Mouse (Mus musculus): ENCODE results near the gene Cnr1.

The Cnr1 gene

DNA sequence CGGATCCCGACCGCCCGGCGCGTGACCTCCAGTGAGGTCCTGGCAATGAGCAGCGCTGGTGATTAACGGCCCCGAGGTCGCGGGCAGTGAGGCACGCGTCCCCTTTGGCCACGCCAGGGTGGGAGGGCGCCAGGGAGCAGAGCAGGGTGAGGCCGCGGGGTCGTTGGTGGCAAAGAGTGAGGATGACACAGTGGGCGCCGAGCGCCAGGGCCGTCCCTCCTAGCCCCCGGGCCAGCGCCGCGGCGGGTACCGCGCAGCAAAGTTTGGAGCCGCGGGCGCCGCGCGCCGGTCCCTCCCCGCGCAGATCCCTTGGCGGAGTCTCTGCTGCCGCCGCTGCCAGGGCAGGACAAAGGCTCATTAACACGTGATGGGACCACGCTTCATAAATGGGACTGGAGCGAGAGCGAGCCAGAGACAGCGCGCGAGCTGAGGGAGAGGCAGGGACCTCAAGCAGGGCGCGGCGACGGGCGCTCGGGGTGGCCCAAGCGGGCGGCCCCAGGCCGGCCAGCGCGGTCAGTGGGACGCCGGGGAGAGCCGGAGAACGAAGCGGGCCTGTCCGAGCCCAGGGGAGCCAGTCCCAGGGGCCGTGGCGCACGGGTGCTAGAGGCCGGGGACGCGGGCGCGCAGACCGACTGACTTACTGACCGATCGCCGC, at the start of gene Cnr1:
Gene Cnr1, plus strand, starts transcription at position 360 of the 655 bp plus-strand sequence.
- DNase-seq (ENCODE audit: low spot score) = peak; percentile 51

DNA sequence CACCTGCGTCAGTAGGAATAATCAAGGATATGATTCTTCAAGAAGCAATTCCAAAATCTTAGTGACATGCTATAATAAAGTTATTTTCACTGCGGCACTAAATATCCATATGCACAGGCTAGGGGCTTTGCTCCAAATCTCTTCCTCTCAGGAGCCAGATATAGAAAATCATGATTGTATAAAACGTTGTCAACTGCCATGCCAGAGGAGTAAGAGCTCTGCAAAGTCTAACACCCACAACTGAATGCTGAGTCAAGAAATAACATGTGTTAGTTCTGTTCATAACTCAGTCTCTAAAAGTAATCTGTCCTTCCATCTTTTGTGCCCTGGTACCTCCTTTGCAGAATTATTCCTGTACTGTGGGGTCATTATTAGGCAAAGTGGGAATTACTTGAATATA, 44.4 kb upstream of the Cnr1 start:
- DNase-seq (ENCODE audit: low spot score) = no peak

DNA sequence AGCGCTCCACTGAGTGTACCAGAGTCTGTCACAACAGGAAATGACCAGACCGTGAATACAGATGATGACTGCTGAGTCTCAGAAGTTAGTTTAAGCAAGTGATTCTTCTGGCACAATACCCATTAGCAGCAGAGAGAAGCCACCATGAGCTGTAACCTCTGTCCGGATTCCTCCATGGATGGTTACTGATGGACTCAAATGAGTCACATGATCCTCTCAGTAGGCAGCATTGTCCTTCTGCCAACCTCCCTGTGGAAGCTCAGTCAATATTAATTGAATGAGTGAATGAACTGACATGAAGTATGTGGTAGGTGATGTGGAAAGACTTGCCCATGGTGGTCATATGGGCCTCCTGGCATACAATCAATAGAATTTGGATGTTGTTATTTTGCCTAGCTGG, 38.4 kb upstream of the Cnr1 start:
- no peak for DNase-seq (ENCODE audit: low spot score)

DNA sequence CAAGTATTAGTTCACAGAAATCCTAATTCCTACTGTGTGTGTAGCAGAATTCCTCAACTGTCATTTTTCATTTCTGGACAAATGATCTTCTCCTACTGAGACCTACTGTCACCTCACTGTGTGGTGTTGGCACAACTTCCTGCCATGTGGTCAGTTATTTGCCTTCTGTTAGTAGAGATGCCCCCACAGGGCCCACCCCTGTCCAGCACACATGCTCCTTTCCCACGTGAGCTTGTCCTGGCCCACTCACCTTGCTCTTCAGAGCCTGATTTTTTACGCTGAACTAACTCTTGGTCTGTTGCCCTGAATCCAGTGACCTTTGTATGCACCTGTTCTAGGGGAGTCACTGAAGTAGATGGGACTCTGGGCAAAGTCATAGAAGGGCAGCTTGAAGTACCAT, 34.4 kb upstream of the Cnr1 start:
- no peak for DNase-seq (ENCODE audit: low spot score)

DNA sequence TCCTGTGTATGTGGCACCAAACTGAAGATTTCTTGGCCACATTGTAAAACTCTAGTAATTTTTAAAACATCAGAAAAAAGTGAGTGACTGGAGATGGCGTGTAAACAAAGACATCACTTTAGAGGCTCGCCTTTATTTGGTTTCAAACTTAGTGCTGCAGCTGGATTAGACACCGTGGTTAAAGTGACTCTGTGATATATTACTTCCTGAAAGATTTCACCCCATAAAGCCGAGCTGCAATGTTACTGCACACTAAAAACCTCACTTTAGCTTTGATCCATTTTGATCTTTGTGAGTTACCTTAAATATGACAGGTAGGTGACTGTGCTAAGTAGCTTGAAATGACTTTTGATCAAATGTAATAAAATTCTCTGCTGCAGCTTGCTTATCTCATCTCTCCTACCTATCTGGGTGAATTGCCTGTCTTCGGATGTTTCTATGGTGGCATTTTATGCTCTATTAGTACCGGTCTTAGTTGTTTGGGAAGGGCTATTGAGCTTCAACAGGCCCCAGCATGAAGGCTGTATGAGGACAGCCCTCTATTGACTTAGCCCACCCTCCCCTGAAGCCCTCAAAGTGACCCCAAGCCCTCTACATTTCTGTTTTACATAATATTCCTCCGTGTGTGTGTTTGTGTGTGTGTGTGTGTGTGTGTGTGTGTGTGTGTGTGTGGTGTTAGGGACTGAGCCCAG, 32.1 kb upstream of the Cnr1 start:
- DNase-seq (ENCODE audit: low spot score) = no peak

DNA sequence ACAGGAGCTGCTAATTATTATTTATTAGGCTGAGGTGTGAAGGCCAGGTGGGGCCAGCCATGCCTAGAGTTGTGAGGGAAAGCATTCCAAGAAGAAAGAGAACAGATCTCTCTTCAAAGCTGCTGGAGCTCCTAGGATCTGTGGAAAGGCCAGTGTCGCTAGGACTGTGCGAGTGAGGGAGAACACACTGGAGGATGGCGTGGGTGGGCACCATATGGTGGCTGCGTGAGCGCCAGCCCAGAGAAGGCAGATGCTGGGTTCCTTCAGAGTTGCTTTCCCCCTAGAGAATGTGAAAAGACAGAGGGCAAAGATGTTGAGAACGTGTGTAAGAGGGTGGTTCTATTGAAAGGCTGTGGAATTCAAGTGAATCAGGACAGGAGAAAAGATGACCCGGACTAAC, 30.6 kb upstream of the Cnr1 start:
- DNase-seq (ENCODE audit: low spot score) = no peak

DNA sequence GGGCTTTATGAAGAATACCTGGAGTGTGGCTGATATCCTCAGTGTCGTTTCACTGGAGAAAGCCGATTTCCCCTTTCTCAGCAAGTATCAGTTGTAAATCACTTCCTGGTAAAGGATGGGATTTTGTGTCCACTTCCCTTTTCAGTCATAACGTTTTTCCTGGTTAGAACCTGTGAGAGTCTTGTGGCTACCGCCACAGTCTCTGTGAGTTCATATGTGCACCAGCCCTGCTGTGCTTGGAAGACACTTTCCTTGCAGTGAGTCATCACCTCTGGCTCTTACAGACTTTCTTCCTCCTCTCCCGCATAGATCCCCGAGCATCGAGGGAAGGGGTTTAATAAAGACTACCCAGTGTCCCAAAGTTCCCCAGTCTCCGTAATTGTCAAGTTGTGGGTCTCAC, 29.3 kb upstream of the Cnr1 start:
- no peak for DNase-seq (ENCODE audit: low spot score)

DNA sequence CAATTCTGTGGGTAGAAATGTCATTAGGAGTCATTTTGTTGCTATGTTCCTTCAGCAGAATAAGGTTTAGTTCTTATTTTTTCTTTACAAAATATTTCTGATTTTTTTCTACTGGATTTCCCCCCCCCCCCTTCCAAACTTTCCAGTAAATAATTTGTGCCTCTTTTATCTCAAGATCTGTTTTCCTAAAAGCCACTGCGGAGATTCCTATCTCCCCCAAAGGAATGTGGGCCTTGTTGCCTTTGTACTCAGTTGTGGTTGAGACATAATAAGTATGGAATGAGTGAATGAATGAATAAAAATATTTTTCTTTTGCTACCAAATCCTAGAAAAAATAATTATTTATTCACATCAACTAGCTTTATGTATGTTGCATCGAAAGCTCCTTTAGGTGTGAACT, 28.9 kb upstream of the Cnr1 start:
- DNase-seq (ENCODE audit: low spot score) = no peak

DNA sequence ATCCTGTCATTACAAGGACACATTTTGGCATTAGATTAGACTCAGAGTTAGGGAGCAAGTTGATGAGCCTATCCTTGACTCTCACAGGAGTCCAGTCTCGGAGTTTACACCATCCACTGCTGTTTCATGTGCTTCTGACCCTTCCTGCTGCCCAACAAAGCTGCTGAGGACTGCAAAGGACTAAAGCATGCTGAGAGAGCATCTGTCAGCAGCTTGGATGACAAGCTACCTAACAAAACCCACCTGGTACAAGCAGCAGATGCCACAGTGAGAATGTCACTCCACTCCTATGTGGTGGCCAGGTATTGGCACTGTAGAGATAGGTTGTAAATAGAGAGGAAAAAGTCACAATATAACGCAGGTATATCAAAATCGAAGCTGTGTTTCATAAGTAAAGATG, 22.7 kb upstream of the Cnr1 start:
- DNase-seq (ENCODE audit: low spot score) = no peak

DNA sequence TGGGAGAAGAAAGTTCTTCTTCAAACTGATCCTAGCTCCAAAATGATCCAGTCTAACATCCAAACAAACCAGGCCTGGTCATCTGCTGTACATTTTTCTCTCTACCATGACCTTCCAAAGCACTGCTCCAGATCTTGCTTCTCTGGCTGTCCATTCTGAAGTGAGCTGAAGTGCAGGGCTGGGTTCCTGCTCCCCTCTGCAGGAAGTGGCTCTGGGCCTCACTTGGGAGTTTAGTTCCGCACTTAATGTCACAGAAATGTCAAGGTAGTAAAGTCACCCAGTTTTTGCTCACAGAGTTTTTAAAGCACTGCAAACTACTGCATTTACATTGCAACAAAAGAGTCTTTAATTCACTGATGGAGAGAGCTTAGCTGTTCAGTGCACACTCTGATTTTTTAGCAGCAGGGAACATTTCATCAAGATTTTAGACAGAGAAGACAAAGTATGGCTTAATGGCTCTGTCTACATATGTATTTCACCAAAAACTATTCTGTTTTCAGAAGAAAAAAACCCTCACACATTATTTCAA, 20.5 kb upstream of the Cnr1 start:
- no peak for DNase-seq (ENCODE audit: low spot score)

DNA sequence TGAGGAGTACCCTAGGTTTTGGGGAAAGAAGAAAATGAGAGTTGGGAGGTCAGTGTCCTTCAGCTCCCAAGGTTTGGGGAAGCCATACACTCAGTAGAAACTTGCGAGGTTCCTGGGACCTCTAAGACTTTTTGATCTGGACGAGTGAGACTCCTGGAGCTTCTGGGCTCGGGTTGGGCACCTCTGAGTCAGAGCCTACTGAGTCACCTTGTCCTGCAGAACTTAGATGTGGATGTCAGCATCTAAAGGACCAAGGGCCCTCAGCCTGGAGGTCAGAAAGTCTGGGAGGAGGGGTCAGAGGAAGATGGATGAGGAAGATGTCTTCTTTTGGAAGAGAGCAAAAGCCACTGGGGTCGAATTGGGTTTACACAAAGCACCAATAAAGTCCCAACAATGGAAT, 19.6 kb upstream of the Cnr1 start:
- no peak for DNase-seq (ENCODE audit: low spot score)

DNA sequence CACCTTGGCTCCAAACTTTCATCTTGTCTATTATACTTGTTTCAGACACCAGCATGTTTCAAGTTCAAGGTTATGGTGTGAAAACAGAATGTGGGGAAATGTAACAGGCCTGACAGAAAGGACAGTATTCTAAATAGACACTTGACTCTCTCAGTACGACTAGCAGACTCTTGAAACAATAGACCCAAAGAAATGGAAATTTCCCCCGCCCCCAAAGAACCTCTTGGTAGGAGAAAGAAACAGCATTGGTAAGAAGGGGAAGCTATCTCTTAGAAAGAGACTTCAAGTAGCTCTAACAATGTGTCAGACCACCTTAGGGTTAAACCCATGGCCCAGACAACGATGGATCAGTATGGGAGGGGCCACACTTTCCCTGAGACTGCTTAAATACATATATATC, 15.6 kb upstream of the Cnr1 start:
- no peak for DNase-seq (ENCODE audit: low spot score)

DNA sequence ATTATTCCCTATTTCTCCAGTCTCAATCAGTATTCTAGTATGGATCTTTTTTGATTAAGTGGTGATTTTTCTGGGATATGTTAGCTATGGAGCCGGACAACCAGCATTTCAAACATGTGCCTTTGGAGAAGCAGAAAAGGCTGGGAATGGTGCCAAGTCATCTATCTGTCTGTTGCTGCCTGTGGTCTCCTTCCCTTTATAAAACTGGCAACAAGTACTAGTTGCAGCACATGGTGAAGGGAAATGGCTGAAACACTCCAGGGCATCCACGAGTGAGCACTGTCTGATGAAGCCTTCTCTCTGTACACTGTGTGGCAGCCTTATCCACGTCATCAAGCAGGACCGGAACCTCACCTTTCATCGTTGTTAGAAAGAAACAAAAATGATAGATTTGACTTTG, 8.7 kb upstream of the Cnr1 start:
- no peak for DNase-seq (ENCODE audit: low spot score)

DNA sequence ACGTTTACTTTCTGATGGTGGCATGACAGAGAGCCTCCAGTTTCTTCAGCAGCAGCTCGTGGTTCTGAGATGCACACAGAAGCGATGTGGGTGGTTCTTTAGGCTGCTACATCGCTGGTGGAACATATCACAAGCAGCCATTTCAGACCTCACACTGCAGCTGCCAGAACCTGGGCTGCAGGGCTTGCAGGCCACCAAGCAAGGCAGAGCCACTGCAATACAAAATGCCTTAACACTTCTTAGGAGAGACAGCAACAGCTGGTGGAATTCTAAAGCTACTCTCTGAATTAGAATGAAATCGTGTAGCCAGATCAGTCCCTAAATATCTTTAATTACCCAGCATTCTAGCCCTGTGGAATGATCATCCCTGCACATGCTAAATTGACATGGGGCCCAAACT, 3.6 kb upstream of the Cnr1 start:
- DNase-seq (ENCODE audit: low spot score) = no peak

DNA sequence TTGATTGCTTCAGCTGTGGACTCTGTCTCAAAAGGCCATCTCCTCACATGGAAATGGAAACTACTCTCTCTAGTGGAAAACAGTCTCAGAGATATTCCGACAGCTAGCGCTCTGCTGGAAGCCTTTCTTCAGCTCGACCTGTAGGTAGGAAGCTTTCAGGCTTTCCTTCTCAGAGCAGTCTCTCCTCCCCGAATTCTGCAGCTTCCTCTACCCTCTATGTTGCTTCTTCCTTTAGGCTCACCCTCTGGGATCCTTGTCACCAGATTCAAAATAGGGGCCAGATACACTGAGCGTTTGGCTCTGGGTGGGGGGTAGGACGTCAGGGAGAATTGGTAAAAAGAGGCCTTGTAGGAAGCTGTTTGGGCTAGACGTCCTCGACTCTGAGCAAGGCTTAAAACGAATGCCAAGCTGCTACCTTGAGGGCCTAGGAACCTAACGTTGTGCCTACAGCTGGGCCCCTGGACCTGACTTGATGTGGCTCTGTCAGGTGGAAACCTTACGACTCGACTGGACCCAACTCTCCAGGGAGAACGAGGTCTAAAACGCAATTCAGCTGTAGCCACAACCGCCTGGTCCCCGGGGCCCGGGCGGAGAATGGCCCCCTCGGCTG, 1.1 kb upstream of the Cnr1 start:
- DNase-seq (ENCODE audit: low spot score) = no peak

DNA sequence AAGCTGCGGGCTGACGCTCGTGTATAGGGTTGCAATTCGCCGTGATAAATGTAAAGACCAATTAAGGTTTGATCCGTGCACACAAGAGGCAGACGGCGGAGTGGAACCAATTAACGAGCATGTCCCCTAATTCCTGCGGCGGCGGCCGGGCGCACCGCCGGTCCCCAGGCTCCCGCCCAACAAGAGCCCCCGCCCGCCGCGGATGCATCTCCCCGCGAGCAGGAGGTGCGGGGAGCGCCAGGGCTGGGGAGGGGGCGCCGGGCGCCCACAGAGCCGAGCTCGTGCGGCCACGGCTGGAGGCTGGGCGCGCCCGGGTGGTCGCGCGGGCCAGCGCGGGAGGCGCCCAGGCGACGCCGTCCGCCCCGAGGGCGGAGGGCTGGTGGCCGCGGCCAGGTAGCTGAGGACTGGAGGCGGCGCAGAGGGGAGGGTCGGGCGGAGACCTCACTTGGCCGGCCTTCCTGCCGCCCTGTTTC, 596 bp upstream of the Cnr1 start:
- no peak for DNase-seq (ENCODE audit: low spot score)

DNA sequence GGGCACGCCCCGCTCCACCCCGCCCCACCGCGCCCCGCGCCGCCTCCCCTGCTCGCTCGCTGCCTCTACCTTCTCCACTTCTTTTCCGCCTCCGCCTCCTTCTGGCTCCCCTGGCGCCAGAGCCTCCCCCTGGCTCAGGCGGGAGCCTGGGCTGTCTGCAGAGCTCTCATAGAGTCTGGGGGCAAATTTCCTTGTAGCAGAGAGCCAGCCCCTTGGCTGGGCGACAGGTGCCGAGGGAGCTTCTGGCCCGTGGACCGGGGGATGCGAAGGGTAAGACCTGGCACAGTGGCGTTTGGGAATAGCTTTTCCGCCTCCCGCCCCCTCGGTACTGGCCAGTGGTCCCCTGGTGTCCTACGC, 474 bp downstream of the Cnr1 start:
- DNase-seq (ENCODE audit: low spot score) = peak; percentile 8

DNA sequence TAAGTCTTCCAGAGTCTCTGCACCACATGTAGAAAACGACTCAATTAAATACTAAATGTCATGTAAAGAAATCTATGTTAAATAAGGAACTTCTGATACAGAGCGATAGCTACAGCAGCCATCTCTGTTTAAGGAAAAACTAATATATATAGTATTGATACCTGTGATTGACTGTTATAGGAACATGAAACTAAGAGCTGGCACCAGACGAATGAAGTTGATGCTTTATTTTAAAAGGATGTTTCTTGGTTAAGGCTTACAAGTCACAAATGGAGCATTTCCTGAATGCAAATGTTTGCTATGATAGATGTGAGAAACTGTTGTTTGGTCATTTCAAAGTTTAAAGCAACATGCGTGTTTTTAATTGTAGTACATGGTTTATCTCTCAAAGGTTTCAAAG, 1.1 kb downstream of the Cnr1 start:
- DNase-seq (ENCODE audit: low spot score) = no peak

DNA sequence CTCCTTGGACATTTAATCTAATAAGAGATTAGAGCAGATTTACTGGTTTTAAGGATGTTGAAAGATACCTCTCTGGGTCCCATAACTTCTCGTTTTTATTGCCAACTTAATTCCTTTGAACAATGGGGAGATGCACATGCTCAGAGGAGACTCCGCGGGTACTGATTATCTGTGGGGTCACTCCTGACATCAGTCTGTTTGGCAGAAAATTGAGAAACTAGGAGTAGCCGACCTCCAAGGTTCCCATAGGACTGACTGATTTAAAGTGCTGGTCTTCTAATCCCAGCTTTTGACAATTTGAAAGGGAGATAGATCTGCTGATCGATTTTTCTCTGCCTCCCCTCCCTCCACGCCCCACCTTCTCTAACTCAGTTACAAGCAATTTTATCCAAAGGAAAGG, 1.6 kb downstream of the Cnr1 start:
- no peak for DNase-seq (ENCODE audit: low spot score)

DNA sequence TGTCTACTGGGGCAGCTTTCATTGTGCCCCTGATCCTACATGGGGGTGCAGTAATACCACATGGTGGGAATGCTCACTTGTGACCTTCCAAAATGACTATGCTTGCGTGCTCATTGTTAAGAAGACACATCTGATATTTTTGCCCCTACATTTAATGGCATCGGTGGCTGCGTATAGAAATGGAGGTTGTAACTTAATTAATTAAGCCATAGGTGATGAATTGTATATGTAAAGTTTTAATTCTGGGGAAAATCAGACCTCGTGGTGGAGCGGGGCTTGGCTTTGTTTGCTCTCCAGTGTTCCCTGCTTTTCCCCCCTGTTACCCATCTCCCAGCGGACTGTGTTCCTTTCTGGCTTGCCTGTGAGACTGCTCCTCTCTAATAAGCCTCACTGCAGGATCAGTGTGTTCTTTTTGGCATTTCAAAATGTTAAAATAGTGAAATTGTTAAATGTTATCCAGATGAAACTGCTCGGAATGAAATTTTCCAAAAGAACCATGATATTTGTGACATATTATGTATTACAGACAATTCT, 2.4 kb downstream of the Cnr1 start:
- no peak for DNase-seq (ENCODE audit: low spot score)

DNA sequence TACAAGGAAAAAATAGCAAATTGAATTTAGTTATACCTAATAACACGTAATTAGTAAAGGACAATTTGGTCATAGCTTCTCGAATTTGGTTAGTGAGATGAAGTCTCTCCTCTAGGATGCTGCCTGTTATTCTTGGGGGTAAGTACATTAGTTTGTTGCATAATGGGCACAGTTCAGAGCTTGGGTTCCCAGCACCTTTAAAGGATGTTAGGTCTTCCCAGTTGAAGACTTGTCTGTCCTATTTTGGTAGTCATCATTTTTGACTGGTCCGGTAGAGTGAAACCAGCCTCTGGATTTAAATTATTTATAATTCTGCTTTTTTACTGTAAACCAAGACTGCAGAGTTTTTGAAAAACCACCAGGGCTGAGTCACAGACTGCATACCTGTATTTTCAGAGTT, 3.3 kb downstream of the Cnr1 start:
- no peak for DNase-seq (ENCODE audit: low spot score)

DNA sequence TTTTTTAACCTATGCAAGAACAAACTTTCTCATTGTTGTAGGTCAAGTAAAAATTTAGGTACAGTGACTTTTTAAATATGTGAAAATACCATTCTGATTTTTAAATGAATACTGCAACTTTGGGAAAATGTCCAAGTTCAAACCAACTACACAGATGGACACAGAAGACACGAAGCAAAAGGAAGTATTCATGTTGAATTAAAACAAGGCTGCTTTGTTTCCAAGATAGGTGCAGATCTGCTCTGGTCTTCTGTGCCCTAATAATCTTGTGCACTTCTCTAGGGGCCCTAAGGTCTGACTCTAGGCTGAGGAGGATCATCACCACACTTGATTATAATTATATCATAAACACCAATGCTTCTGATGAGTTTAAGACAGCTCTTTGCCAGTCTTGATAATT, 4.1 kb downstream of the Cnr1 start:
- no peak for DNase-seq (ENCODE audit: low spot score)

DNA sequence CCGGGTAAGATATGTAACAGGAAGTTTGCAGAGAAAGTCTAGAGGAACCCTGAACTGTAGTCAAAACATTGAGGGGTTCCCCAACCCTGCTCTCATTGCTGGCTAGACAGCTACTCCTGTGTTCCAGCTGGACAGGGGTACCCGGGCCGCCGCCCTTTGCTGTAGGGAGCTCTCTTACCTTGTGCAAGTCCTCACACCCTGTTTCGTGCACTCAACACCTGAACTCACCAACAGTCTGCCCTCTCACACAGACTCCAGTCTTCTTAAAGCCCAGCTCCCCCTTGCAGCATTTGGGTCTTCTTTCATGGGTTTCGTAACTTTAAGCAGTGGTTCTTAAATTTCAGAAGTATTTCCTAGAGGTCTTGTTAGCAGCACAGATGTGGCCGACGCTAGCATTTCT, 7.0 kb downstream of the Cnr1 start:
- no peak for DNase-seq (ENCODE audit: low spot score)
